Mouse (Mus musculus): ENCODE data around the gene Creb1.
"Not testable (repeated sequence)": the region's sequence is repeated elsewhere in the genome, so short reads cannot be mapped to it uniquely, and the experiment has no call there.

The Creb1 gene

GRCm38 (mm10) chr1:64617715-64617984 lies 85.2 kb downstream of the Creb1 start:
- ATAC-seq (ENCODE audit: low TSS enrichment), result peak; percentile 58

GRCm38 (mm10) chr1:64618226-64618625 lies 85.8 kb downstream of the Creb1 start:
- ATAC-seq (ENCODE audit: low TSS enrichment), result no peak

- peak; percentile 31; the same call in 1 of the 2 replicates for ATAC-seq (ENCODE audit: low TSS enrichment)
Observed at GRCm38 (mm10) chr1:64621116-64621515, 88.7 kb downstream of the Creb1 start.

- ATAC-seq (ENCODE audit: low TSS enrichment), result peak; percentile 45
Observed at GRCm38 (mm10) chr1:64623558-64624435, 91.4 kb downstream of the Creb1 start.

- no peak for ATAC-seq (ENCODE audit: low TSS enrichment)
Observed at GRCm38 (mm10) chr1:64625214-64625613, 92.8 kb downstream of the Creb1 start.

- no peak for ATAC-seq (ENCODE audit: low TSS enrichment)
Observed at GRCm38 (mm10) chr1:64631526-64631925, 99.1 kb downstream of the Creb1 start.

GRCm38 (mm10) chr1:64633237-64633636 lies 100.8 kb downstream of the Creb1 start:
- peak; percentile 96 for ATAC-seq (ENCODE audit: low TSS enrichment)

GRCm38 (mm10) chr1:64635624-64636023 lies 103.2 kb downstream of the Creb1 start:
- no peak for ATAC-seq (ENCODE audit: low TSS enrichment)

GRCm38 (mm10) chr1:64639279-64639678 lies 106.8 kb downstream of the Creb1 start:
- no peak for ATAC-seq (ENCODE audit: low TSS enrichment)

- no peak for ATAC-seq (ENCODE audit: low TSS enrichment)
Observed at GRCm38 (mm10) chr1:64641069-64641468, 108.6 kb downstream of the Creb1 start.

- ATAC-seq (ENCODE audit: low TSS enrichment), result not testable (repeated sequence)
Observed at GRCm38 (mm10) chr1:64642541-64642940, 110.1 kb downstream of the Creb1 start.

- ATAC-seq (ENCODE audit: low TSS enrichment), result no peak
Observed at GRCm38 (mm10) chr1:64644513-64644912, 112.1 kb downstream of the Creb1 start.

- peak; percentile 51 for ATAC-seq (ENCODE audit: low TSS enrichment)
Observed at GRCm38 (mm10) chr1:64649362-64650124, 117.1 kb downstream of the Creb1 start.

GRCm38 (mm10) chr1:64653701-64654100 lies 121.3 kb downstream of the Creb1 start:
- ATAC-seq (ENCODE audit: low TSS enrichment), result no peak
